Mouse (Mus musculus) cerebellum, postnatal 14 days (tissue): Measurements from ENCODE around the gene Hoxc10.

Source experiments
- DNase-seq, 2 experiments: peaks; one replicate each; pipeline ENCODE4 v3.0.0; 2021; ENCODE audit warnings: mixed read lengths in 2 of 2

Gene Hoxc10

GRCm38 (mm10) chr15:103013238-103013984 lies 46.8 kb downstream of the Hoxc10 start:
- DNase-seq = peak; percentile 56 to 64

GRCm38 (mm10) chr15:103014166-103015008 lies 47.8 kb downstream of the Hoxc10 start:
- DNase-seq = peak in 1 of 2 experiments; percentile 30

GRCm38 (mm10) chr15:103015009-103015399 lies 48.4 kb downstream of the Hoxc10 start:
- DNase-seq = no peak

- no peak for DNase-seq
Observed at GRCm38 (mm10) chr15:103015406-103016166, 49.0 kb downstream of the Hoxc10 start.

GRCm38 (mm10) chr15:103018636-103019035 lies 52.0 kb downstream of the Hoxc10 start, which contains the start of gene Hoxc4:
Gene Hoxc4 (plus strand): TSS chr15:103018934.
- DNase-seq = no peak

GRCm38 (mm10) chr15:103020899-103021418 lies 54.4 kb downstream of the Hoxc10 start:
- no peak for DNase-seq
